Mouse (Mus musculus) E14TG2a.4 (cell line): ENCODE measurements around the gene Dhps.

Source experiments
- CTCF ChIP-seq: conservative IDR thresholded peaks from 2 replicates; pipeline ENCODE4 v1.5.1; 2014; ENCODE audit warnings: low read length
- POU5F1 ChIP-seq: IDR thresholded peaks from 2 replicates; pipeline ENCODE4 v1.6.1; 2014; ENCODE audit warnings: low read length, borderline replicate concordance

DNA sequence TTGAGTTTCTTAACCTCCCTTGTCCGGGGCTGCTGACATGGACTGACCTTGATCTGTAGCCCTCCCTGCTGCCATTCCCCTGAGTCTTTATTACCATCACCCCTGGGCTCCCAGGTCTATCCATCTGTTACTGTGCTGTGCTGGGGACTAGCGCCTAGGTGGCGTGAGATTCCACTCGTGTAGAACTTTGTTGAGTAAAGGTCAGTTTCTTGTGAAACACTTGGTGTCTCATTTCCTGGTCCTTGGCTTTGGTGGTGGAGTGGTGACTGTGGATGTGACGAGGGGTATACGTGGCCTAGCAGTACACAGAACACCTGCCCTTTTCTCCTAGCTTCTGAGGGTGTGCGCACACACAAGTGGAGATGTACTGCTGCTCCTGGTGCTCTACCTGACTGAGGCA is 14.2 kb upstream of the Dhps start:
- TF ChIP-seq CTCF, result no peak
- no peak for TF ChIP-seq POU5F1
